Mouse (Mus musculus): ENCODE results near the gene Sesn1. TPM values are rescaled to one million over a fixed set of nuclear protein-coding genes. Genes with fewer than 3 reads are reported as not detected.
A peak's percentile ranks its signal among the peaks of the same experiment; 100 is the strongest.
"Not testable (repeated sequence)": the region's sequence is repeated elsewhere in the genome, so short reads cannot be mapped to it uniquely, and the experiment has no call there.

Gene Sesn1
- total RNA-seq, 2 experiments from 2014 or later, result 27.1 to 27.3 TPM

DNA sequence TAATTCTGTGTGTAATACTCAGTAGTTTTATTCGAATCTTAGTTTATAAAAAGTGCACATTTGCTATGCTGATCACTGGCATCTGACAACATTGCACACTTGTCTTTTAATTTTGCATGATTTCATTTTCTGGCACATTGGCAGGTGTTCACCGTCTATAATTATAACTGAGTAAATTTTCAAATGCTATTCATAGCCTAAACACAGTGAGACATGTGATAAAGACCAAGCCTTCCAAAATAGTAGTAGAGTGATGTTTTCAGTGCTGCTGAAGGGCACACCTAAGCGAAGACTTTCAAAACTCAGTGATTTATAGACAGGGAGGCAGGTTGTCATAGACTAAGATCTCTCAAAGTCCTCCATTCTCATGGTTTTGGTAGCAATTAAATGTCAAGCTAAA is 9.6 kb downstream of the Sesn1 start:
- no peak for DNase-seq
- intact Hi-C loops (cut with DNase I), result loop anchor here (10.0 kb wide), 1 partner anchor 125 kb away; no protein-coding TSS in a partner anchor

DNA sequence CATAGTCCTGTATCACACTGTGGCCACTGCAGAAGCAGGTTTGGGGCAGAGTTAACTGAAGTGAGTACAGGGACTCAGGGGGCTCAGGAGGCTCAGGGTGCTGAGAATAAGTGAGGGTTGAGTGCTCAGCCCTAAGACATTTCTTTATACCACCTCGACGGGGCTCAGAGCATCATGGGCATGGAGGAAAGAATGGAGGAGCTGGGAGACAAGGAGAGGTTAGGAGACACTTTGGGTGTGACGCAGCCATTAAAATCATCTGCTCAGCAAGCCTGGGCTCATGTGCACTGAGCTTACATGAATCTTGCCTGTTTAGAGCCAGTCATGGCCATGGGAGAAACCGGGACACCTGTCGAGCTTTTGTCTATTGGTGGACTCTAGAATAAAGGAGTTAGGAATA is 10.7 kb downstream of the Sesn1 start:
- intact Hi-C loops (cut with DNase I), result no loop called here
- no peak for DNase-seq

DNA sequence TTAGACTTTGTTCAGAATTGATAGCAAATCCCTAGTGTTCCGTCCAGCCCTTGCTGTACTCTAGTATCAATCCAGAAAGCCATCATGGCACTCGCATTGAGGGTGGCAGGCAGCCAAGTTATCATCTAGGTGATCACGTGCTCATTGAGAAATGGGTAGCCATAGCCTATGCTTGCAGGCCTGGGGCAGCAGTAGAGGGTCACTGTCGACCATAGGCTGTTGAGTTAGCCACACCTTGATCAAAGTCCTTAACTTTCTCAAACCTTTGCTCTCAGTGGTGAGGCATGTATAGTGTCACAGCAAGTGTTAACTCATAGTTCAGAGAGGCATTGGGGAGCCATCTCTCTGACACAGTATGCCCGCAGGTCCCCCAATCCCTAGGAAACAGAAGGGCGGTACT is 11.4 kb downstream of the Sesn1 start:
- no peak for DNase-seq
- intact Hi-C loops (cut with DNase I), result no loop called here

DNA sequence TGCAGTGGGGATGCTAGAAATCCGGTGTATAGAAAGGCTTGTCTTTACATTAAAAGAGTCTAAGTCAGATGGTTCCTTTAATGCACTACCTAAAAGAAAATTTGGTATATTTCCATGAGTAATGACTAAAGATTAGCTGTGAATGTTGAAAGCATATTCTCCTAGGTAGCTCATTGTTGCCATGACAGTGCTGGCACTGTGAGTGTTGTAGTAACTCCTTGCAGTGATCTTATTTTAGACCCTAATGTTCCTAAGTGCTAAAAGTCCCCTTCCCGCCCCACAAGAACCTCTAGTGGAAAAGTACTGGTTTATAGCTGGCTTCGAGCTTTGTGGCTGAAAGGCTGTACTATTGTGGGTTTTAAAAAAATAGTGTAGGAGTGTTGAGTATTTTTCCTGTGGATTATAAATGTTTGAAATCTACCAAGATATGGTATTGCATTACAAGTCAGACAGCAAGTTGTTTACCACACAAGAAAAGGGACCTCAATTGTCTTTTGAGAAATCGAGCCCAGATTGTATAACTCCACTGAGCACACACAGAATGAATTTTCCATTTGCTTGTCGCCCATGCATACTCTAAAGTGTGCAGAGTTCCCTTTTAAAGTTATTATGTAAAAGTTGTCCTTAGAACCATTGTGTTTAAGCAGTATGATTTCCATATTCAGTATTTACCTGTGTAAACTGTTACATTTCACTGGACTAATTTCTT is 13.0 kb downstream of the Sesn1 start:
- intact Hi-C loops (cut with DNase I), result no loop called here
- DNase-seq, result no peak

DNA sequence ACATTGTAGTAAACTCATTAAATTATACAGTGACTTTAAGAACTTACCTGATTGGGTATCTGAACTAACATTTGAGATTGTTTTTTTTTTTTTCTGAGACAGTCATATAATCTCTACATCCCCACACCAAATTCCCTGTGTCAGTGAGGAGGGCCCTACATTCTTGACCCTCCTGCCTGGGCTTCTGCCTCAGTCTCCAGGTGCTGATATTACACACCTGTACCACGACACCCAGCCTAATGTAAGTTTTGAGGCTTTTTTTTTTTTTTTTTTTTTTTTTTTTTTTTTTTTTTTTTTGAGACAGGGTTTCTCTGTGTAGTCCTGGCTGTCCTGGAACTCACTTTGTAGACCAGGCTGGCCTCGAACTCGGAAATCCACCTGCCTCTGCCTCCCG is 13.5 kb downstream of the Sesn1 start:
- DNase-seq; intact Hi-C loops (cut with DNase I): not testable (repeated sequence)

DNA sequence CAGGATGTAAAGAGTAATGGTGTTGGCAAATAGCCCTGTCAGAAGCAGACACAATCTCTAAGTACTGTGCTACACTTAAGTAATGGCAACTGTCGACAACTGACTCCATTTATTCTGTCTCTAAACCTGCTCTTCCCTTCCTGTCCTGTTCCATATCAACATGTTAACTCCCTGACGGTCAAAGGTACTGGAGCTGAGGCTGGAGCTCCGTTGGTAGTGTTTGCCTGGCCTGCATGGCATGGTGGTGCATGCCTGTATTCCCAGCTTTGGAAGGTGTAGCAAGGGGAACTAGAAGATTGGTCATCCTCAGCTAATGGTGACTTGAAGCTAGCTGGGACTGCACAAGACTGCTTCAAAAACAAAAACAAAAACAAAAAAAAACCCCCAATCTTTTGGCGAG is 14.2 kb downstream of the Sesn1 start:
- no peak for DNase-seq
- intact Hi-C loops (cut with DNase I), result no loop called here

DNA sequence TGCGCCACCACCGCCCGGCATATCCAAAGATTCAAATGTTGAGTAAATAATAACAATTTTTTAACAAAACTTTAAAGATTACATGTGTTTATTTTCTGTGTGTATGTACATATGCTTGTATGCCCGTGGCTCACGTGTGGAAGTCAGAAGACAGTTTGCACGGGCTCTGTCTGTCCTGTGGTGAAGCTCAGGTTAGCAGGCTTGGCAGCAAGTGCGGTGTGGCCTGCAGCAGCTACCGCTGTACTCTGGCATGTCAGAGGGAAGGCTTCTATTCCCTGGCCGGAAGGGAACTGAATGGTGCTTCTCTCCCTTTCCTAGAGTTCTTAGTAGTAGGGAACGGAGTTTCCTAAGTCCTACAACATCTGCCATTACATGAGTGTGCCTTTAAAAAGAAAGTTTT is 15.3 kb downstream of the Sesn1 start:
- DNase-seq, result no peak
- intact Hi-C loops (cut with DNase I), result no loop called here

DNA sequence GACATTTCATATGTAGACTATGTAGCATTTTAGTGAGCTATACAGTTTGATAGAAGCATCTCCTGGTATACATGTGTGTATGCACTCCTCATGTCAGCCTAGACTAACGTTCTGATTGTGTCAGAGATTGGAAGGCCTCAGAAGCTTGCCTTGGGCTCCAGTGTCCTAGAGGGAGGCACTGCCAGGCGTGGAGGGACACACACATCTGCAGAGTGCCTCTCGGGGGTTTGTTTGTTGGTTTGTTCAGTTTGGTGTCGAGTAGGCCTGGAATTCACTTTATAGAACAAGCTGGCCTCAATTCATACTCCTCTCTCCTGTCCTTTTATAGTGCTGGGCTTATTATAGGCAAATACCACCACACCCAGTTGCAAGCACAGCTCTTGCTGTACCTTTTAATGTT is 16.3 kb downstream of the Sesn1 start:
- intact Hi-C loops (cut with DNase I), result no loop called here
- no peak for DNase-seq

DNA sequence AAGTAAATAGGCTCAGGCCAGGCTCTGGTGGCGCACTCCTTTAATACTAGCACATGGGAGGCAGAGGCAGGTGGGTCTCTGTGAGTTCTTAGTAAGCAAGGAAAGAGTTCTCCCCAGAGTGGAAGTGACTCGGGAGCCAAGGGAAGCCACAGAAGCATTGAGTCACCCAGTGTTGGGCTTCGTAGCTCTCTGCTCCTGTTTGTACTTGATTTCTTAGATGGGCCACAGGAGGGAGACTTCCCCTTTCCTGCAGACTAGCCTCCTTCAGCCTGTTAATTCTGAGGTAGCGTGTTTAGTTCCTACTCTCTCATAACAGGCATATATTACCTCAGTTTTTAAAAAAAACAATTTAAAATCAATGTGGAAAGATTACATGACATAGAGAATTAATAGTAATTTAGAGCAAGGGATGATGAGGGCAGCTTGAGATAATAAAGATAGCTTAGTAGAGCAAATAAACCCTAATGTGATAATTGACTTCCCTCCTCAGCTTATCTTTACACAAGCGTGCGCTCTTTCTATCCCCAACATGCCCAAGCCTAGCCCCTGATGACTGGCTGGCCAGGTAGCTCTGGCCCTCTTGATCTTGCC is 16.9 kb downstream of the Sesn1 start:
- DNase-seq, result no peak
- intact Hi-C loops (cut with DNase I), result no loop called here

DNA sequence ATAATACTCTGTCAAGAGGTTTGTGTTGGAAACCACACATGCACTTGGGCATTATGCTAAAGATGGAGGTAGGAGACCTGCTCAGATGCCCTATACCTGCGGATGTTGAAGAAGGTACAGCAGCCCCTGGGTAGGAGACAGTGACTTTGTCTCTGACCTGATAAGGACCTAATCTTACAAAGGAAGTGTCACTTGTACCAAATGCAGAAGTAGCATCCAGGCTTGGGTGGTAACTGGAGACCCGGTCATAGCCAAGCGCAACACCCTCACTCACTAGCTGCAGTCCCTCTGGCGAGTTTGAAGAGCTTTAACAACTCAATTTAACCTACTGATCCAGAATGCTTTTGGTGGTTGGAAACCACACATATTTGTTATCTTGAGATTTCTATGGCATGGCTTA is 18.0 kb downstream of the Sesn1 start:
- intact Hi-C loops (cut with DNase I), result no loop called here
- DNase-seq, result no peak

DNA sequence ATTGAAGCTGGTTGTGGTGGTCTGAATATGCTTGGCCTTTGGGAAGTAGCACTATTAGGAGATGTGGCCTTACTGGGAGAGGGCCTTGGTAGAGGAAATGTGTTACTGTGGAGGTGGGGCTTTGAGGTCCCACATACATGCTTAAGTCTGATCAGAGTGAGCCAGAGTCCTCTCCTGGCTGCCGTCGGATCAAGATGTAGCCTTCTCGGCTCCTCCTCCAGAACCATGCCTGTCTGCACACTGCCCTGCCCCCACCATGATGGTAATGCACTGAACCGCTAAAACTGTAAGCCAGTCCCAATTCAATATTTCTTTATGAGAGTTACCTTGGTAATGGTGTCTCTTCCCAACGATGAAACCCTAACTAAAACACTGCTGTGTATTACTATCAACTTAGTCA is 19.5 kb downstream of the Sesn1 start:
- intact Hi-C loops (cut with DNase I), result no loop called here
- no peak for DNase-seq

DNA sequence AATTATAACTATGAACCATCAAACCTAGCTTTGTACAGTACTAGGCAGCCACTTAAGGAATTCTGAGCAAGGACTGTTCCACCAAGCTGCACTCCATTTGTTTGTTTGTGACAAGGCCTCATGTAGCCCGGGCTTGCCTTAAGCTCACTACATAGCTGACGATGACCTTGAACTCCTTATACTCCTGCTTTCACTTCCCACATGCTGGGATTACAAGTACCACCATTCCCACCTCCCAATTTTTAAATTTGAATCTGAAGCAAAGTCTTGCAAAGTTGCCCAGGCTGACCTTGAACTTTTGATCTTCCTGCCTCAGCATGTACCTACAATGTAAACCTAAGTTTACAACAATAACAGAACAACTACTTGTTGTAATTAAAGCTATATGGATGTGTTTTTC is 20.2 kb downstream of the Sesn1 start:
- intact Hi-C loops (cut with DNase I), result loop anchor here (5.0 to 10.0 kb wide), 3 partner anchors 155 to 462 kb away; partner anchors contain the start of gene Foxo3

DNA sequence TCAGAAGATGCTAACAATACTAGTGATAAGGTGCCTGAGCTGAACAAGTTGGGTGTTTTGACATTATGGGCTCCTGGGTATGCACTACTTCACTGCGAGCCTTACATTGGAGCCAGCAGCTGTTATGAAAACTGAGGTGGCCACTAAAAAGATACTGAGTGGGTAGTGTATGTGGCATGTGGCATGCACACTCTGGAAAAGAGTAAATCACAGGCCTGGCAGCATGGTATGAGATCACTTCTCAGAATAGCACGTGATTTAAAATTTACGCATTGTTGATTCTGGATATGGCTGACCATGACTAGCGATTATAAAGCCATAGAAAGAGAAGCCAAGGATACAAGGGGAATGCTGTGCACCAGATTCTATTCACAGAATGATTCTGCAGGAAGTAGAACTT is 20.7 kb downstream of the Sesn1 start:
- no peak for DNase-seq
- intact Hi-C loops (cut with DNase I), result loop anchor here (5.0 to 10.0 kb wide), 3 partner anchors 154 to 462 kb away; partner anchors contain the start of gene Foxo3

More for the DNA sequence above, 20.2 kb downstream of the Sesn1 start:
- no peak for DNase-seq

DNA sequence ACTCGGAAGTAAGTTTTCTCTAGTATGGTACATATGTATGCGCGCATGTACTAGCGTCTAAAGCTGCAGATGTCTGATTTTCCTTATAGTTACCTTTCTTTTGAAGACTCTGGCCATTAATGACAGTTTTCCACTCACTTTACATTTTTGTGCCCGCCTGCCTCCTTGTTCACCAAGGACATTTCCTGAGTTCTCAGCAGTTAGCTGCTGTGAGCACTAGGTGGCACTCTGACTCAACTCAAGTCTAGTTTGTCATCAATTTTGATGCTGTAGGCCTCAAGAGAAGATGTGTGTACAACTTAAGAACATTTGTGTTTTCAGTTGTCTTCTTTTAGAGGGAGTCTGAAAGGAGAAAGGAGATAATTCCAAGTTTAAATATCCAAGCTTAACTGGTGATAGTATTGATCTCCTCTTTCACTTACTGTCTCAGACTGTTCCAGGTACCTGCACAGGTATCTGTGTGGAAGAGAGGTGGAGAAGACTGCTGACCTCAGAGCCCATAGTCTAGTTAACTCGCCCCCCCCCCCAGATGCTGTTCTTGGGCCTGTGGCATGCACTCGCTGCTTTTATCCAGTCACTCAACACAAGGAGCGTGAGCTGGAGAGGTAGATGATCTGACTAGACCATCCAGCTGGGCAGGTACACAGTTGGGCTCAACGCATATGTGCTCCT is 21.3 kb downstream of the Sesn1 start:
- peak; percentile 56 for DNase-seq
- intact Hi-C loops (cut with DNase I), result loop anchor here (5.0 to 10.0 kb wide), 3 partner anchors 154 to 461 kb away; partner anchors contain the start of gene Foxo3

DNA sequence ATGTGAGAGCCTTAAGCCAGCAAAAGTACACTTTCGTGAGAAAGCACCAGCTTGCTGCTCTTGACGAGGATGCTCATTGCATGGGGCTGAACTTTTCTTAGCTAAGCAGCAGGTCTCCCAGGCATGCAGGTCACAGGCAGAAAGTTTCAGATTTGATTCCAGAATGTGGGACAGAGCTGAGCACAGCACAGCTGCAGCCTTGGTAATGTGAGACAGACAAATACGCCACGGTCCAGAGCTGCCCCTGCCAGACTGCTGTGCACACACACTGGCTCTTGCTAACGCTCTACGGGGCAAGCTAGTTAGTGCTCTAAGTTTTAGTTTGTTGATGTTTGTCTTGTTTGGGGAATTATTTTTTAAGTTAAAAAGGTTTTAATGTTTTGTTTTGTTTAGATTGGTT is 22.5 kb downstream of the Sesn1 start:
- intact Hi-C loops (cut with DNase I), result loop anchor here (5.0 to 10.0 kb wide), 3 partner anchors 153 to 460 kb away; partner anchors contain the start of gene Foxo3
- no peak for DNase-seq

DNA sequence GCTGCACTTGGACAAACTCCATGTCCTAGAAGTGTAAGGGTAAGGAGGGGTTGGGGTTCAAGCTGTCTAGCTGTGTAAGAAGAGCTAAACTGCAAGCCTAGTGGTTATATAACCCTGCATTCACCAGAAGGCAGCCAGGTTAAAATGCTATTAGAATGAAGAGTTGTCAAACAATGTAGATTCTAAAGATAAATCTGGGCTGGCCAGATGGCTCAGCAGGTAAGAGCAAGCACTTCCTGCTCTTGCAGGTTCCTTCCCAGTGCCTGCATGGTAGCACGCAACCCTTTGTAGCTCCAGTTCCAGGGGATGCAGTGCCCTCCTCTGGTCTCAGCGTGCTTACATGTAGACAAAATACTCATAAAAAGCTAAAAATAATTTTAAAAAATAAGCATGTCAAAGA is 24.4 kb downstream of the Sesn1 start:
- no peak for DNase-seq

DNA sequence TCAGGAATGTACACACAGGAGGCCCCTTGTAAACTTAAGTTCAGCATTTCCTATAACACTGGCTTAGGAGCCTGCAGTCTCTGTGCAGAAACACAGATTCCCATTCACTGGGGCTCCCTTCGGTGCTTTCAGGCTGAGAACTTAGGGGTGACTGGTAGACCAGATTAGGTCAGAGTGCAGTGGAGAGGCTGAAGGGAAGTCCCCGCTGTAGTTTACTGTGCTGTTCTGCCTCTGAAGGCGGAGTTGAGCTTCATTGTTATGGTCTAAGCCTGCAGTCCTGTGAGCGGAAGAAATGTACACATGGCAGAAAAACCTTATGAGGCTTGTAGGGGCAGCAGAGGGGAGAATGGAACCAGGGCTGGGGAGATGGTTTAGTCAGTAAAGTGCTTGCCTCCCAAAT is 29.2 kb downstream of the Sesn1 start:
- no peak for DNase-seq
- intact Hi-C loops (cut with DNase I), result loop anchor here (5.0 to 10.0 kb wide), 2 partner anchors 48 to 146 kb away; no protein-coding TSS in a partner anchor

More for the DNA sequence above, 24.4 kb downstream of the Sesn1 start:
- intact Hi-C loops (cut with DNase I), result loop anchor here (5.0 to 10.0 kb wide), 3 partner anchors 151 to 458 kb away; partner anchors contain the start of gene Foxo3

DNA sequence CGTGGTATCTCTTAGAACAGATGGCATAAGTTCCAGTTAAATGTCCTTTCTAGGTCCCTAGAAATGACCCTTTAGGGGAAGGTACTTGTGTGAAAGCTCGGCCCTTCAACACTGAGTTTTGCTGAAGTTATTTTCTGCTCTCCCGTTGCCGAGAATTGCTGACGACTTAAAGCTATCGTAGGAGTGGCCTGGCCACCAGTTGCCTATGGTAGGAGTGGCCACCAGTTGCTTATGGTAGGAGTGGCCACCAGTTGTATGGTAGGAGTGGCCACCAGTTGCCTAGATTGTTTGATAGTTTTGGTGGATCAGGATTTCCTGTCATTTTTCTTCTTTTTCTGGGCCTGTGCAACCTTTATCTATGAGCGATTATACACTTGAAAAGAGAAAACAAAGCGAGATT is 38.0 kb downstream of the Sesn1 start:
- intact Hi-C loops (cut with DNase I), result no loop called here
- DNase-seq, result no peak

DNA sequence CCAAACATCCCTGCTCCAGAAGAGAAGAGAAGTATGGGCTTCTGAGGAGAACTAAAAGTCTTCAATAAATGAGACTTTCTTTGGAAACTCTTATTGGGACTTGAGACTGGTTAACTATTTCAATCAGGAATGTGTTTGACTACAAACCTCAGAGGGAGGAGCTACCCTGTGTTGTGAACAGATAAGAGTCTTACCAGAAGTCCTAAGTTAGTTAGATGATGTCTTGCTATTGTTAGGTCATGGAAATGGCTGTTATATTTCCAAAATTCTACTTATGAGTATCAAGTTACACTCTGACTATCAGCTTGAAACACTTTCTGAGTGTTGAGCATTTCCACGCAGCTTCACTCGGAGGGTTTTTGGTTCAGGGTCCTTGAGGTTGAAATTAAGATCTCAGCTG is 39.0 kb downstream of the Sesn1 start:
- intact Hi-C loops (cut with DNase I), result no loop called here

DNA sequence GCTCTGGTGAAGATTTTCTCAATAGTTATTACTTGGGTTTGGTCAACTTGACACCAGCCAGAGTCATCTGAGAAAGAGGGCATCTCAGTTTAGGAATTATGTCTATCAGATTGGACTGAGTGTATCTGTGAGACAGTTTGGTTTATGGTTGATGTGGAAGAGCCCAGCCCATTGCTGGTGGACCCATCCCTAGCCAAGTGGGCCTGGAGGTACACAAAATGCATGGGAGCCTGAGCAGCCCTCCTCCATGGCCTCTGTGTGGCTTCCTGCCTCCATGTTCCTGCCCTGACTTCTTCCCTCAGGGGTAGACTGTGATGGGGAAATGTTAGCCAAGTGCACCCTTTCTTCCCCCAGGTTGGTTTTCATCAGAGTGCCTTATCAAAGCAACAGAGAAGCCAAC is 50.1 kb downstream of the Sesn1 start:
- intact Hi-C loops (cut with DNase I), result no loop called here
- DNase-seq, result no peak

More for the DNA sequence above, 39.0 kb downstream of the Sesn1 start:
- no peak for DNase-seq

DNA sequence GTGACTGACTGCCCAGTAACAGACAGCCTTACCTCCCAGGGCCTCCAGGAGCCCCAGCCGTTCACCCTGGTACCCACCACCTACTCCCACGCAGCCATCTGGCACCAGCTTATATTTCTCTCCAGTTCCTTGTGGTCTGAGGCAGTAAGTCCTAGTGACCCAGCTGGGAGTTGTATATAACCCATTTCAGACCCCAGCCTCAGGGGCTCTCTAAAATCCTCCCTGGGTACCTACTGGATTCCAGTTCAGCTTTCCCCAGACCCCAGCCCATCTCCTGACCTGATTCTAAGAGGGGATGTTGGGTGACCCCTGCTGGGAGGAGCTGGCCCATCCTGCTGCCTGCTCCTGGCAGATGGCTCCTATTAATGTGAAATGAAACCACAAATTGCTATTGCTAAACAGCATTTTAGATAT is 50.5 kb downstream of the Sesn1 start:
- intact Hi-C loops (cut with DNase I), result no loop called here
- peak; percentile 59 for DNase-seq

DNA sequence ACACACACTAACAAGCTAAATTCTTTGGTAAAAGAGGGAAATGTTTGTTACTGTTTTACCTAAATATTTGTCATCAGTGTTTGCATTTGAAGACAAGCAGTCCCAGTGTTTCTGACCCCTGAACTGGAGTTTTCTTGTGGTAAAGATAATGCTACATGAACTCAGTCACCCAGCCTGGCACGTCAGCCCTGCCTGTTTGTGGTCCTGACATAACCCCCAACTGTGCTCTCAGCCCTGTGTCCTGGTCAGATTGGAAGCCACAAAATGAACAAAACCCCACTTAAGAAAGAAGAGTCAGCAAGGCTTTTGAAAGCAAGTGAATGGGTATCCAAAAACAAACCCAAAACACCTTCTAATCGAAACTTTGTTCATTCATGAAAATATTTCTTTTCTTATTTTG is 53.3 kb downstream of the Sesn1 start:
- no peak for DNase-seq
- intact Hi-C loops (cut with DNase I), result no loop called here
